Comparison of ENCODE assay signal across 8 mouse cellular contexts in the genomic region with DNA sequence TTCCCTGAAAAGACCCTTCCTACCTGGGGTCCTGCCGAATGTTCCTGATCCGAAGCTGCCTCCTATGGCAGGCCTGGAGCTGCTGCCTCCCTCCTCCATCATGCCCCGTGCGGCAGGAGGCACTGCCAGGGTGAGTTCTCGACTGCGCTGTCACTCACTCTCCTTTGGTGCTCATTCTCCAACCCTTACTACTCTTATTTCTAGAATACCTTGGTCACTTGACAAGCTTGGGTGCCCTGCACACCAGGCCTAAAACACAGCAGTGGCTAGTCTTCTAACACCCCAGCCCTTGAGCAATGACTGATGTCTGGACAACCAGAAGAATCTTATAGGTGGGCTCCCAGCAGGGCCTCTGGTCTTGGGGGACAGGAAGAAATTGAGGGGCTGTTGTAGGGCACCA. TPM values are rescaled to one million over a fixed set of nuclear protein-coding genes. Genes with fewer than 3 reads are reported as not detected.
DNase-seq lines count a peak whose midpoint lies in the region; ATAC-seq and TF ChIP-seq lines count a peak whose summit lies in the region.
"Not testable (repeated sequence)": the region's sequence is repeated elsewhere in the genome, so short reads cannot be mapped to it uniquely, and the experiment has no call there.

No protein-coding gene starts in this region.

- peak; percentile 54 for ATAC-seq in G1E (ENCODE audit: extremely low read depth, insufficient number of reproducible peaks, low FRiP score, poor library complexity, severe bottlenecking)
- ATAC-seq in forebrain, embryonic 16.5 days: peak; percentile 23; the same call in 1 of the 2 replicates
- ATAC-seq in hindbrain, embryonic 11.5 days (ENCODE audit: low FRiP score): peak; percentile 68; the same call in 1 of the 2 replicates
- peak; percentile 42; the same call in 1 of the 2 replicates for ATAC-seq in intestine, embryonic 15.5 days
- ATAC-seq in lung, embryonic 16.5 days (ENCODE audit: low read depth): peak; percentile 56; the same call in 1 of the 2 replicates
- ATAC-seq in midbrain, embryonic 14.5 days (ENCODE audit: low FRiP score, low TSS enrichment): peak; percentile 66
- ATAC-seq in stomach, embryonic 15.5 days (ENCODE audit: insufficient read depth, low FRiP score, low read depth): 0 out of 2 replicates have a peak, but pooled peaks have one; percentile 24

- not testable (repeated sequence) for H3K4me1 ChIP-seq in G1E (ENCODE audit: insufficient read depth, low read depth, low read length); forebrain, embryonic 16.5 days (replicated peaks; ENCODE audit: control insufficient read depth, insufficient read depth, low read length); hindbrain, embryonic 11.5 days (replicated peaks; ENCODE audit: control insufficient read depth, insufficient read depth, low read length); intestine, embryonic 15.5 days (replicated peaks); lung, embryonic 16.5 days (replicated peaks; ENCODE audit: control insufficient read depth, insufficient read depth, low read length); midbrain, embryonic 14.5 days (ENCODE audit: control insufficient read depth, insufficient read depth, low read length); stomach, embryonic 15.5 days

- H3K36me3 ChIP-seq in G1E (replicated peaks): peaks cover 69% of the 10 kb centered on the region
- H3K36me3 ChIP-seq in forebrain, embryonic 16.5 days (ENCODE audit: control insufficient read depth, insufficient read depth); hindbrain, embryonic 11.5 days (ENCODE audit: control insufficient read depth, insufficient read depth, low read length); intestine, embryonic 15.5 days; lung, embryonic 16.5 days (ENCODE audit: control insufficient read depth, insufficient read depth, low read length); stomach, embryonic 15.5 days: not testable (repeated sequence)
- peaks cover 13% of the 10 kb centered on the region; the same call in 1 of the 2 replicates for H3K36me3 ChIP-seq in midbrain, embryonic 14.5 days (ENCODE audit: control insufficient read depth, insufficient read depth, low read length)

- not testable (repeated sequence) for H3K4me3 ChIP-seq in G1E (ENCODE audit: low read depth, low read length); forebrain, embryonic 16.5 days (replicated peaks; ENCODE audit: low read length); hindbrain, embryonic 11.5 days (ENCODE audit: low read depth, low read length); intestine, embryonic 15.5 days (replicated peaks); lung, embryonic 16.5 days (ENCODE audit: low read length); midbrain, embryonic 14.5 days (replicated peaks; ENCODE audit: low read depth, low read length); stomach, embryonic 15.5 days (replicated peaks)

- H3K27me3 ChIP-seq in G1E (ENCODE audit: insufficient read depth, low read length); forebrain, embryonic 16.5 days (replicated peaks; ENCODE audit: control insufficient read depth, insufficient read depth, low read length); hindbrain, embryonic 11.5 days (ENCODE audit: control insufficient read depth, insufficient read depth, low read length); intestine, embryonic 15.5 days (replicated peaks); lung, embryonic 16.5 days (ENCODE audit: control insufficient read depth, insufficient read depth, low read depth, low read length); midbrain, embryonic 14.5 days (ENCODE audit: control insufficient read depth, insufficient read depth, low read length); stomach, embryonic 15.5 days (replicated peaks): not testable (repeated sequence)

- not testable (repeated sequence) for H3K9me3 ChIP-seq in G1E (replicated peaks); forebrain, embryonic 16.5 days (ENCODE audit: control insufficient read depth, low read length); hindbrain, embryonic 11.5 days (ENCODE audit: control insufficient read depth, low read length); intestine, embryonic 15.5 days; lung, embryonic 16.5 days (ENCODE audit: control insufficient read depth, low read length); midbrain, embryonic 14.5 days (ENCODE audit: control insufficient read depth, low read length); stomach, embryonic 15.5 days

- DNase-seq in G1E (ENCODE audit: low spot score); hindbrain, embryonic 11.5 days (ENCODE audit: low spot score); midbrain, embryonic 14.5 days: not testable (repeated sequence)
- DNase-seq in liver: peak; percentile 20

- H3K27ac ChIP-seq in forebrain, embryonic 16.5 days (ENCODE audit: low read length); hindbrain, embryonic 11.5 days (ENCODE audit: low read depth, low read length); intestine, embryonic 15.5 days; lung, embryonic 16.5 days (ENCODE audit: low read length); midbrain, embryonic 14.5 days (replicated peaks; ENCODE audit: low read depth, low read length); stomach, embryonic 15.5 days: not testable (repeated sequence)

- WGBS in forebrain, embryonic 16.5 days: 96% methylated on average over 6 of the region's 6 CpGs
- 88% methylated on average over 6 of the region's 6 CpGs for WGBS in hindbrain, embryonic 11.5 days
- WGBS in intestine, embryonic 15.5 days: 94% methylated on average over 6 of the region's 6 CpGs
- 90% methylated on average over 6 of the region's 6 CpGs for WGBS in lung, embryonic 16.5 days
- WGBS in midbrain, embryonic 14.5 days: 97% methylated on average over 6 of the region's 6 CpGs
- 94% methylated on average over 6 of the region's 6 CpGs for WGBS in stomach, embryonic 15.5 days

- not testable (repeated sequence) for TF ChIP-seq CTCF in G1E (IDR thresholded peaks at IDR 0.05; ENCODE audit: low read depth, low read length)

- H3K9ac ChIP-seq in forebrain, embryonic 16.5 days (replicated peaks; ENCODE audit: low read depth, low read length); hindbrain, embryonic 11.5 days (ENCODE audit: low read depth, low read length); intestine, embryonic 15.5 days; lung, embryonic 16.5 days (ENCODE audit: low read length); midbrain, embryonic 14.5 days (replicated peaks; ENCODE audit: low read length); stomach, embryonic 15.5 days: not testable (repeated sequence)

- not testable (repeated sequence) for H3K4me2 ChIP-seq in forebrain, embryonic 16.5 days (ENCODE audit: low read length); hindbrain, embryonic 11.5 days (replicated peaks; ENCODE audit: low read depth, low read length); intestine, embryonic 15.5 days (replicated peaks); lung, embryonic 16.5 days (ENCODE audit: low read depth, low read length); midbrain, embryonic 14.5 days (ENCODE audit: low read length); stomach, embryonic 15.5 days

RNA-seq across cellular contexts. Expression of a gene that starts 51.6 kb away (rescaled TPM):
- total RNA-seq in G1E (2014; fragmentation: Nextera tagmentation): 22.3 and 24.2 TPM in 2 replicates
- 20.9 and 26.8 TPM in 2 replicates for total RNA-seq in G1E (2017)
- 12.7 and 19.1 TPM in 2 replicates for polyA plus RNA-seq in G1E (2012)
- polyA plus RNA-seq in forebrain, embryonic 16.5 days (2015; fragmentation: Nextera tagmentation; extraction: Ambion mirVana): 105 and 106 TPM in 2 replicates
- polyA plus RNA-seq in hindbrain, embryonic 11.5 days (2014; fragmentation: Nextera tagmentation; extraction: Ambion mirVana): 67.2 and 75.3 TPM in 2 replicates
- 91.1 and 97.2 TPM in 2 replicates for polyA plus RNA-seq in intestine, embryonic 15.5 days (2015; fragmentation: Nextera tagmentation; extraction: Ambion mirVana)
- polyA plus RNA-seq in lung, embryonic 16.5 days (2015; fragmentation: Nextera tagmentation; extraction: Ambion mirVana): 65.1 and 67.0 TPM in 2 replicates
- 106 and 114 TPM in 2 replicates for polyA plus RNA-seq in midbrain, embryonic 14.5 days (2014; fragmentation: Nextera tagmentation; extraction: Ambion mirVana)
- polyA plus RNA-seq in stomach, embryonic 15.5 days (2015; fragmentation: Nextera tagmentation; extraction: Ambion mirVana): 74.4 and 85.8 TPM in 2 replicates
